Mouse (Mus musculus) adipose tissue, adult 10 weeks (tissue): Measurements from ENCODE around the gene Gm27029. TPM values are rescaled to one million over a fixed set of nuclear protein-coding genes. Genes with fewer than 3 reads are reported as not detected.

Source experiments
- polyA plus RNA-seq: library from polyadenylated mRNA; stranded (reverse); fragments of 350-450 nt; fragmentation: Illumina TruSeq; extraction: RNeasy Lipid Tissue Mini Kit (QIAGEN cat#74804); gene quantifications from one replicate; pipeline ENCODE4 v1.2.3, GENCODE M21; 2014; ENCODE audit warnings: low read depth, low replicate concordance

Gene Gm27029
- polyA plus RNA-seq: 1.8 TPM

GRCm38 (mm10) chr11:101424105-101424851, at the start of gene Gm27029:
Gm27029 (minus strand) TSS chr11:101424796.

GRCm38 (mm10) chr11:101465869-101466551, 41.4 kb upstream of the Gm27029 start, which contains the start of gene Vat1:
Vat1 (minus strand) TSS chr11:101466230.

GRCm38 (mm10) chr11:101464211-101465100, 39.9 kb upstream of the Gm27029 start, which contains the start of gene Rnd2:
Rnd2 (plus strand) TSS chr11:101464999.

GRCm38 (mm10) chr11:101448274-101448746, 23.7 kb upstream of the Gm27029 start, which contains the start of gene Ifi35:
Ifi35 (plus strand) TSS chr11:101448407.

GRCm38 (mm10) chr11:101442127-101442693, 17.6 kb upstream of the Gm27029 start, which contains the start of gene Rpl27:
Rpl27 (plus strand) TSS chr11:101442298.

GRCm38 (mm10) chr11:101424925-101425813, 573 bp upstream of the Gm27029 start, which contains the start of the genes Rundc1 and Ptges3l:
Rundc1 (plus strand) TSS chr11:101425085.
Ptges3l (minus strand) TSS chr11:101425333.

GRCm38 (mm10) chr11:101417101-101417855, 7.3 kb downstream of the Gm27029 start, which contains the start of gene Aarsd1:
Aarsd1 (minus strand) TSS chr11:101417615.

GRCm38 (mm10) chr11:101367326-101367935, 57.2 kb downstream of the Gm27029 start, which contains the start of gene G6pc:
G6pc (plus strand) TSS chr11:101367561.

Other genes starting within 250 kb of the Gm27029 start
- gene Ccr10, start 249.4 kb downstream of the Gm27029 start, polyA plus RNA-seq: not detected
- gene Ezh1, start 198.3 kb downstream of the Gm27029 start, polyA plus RNA-seq: 45.0 TPM
- 44.1 TPM for gene Ramp2, start 178.8 kb downstream of the Gm27029 start, polyA plus RNA-seq
- gene Vps25, start 171.1 kb downstream of the Gm27029 start, polyA plus RNA-seq: 145 TPM
- 14.0 TPM for gene Wnk4, start 164.2 kb downstream of the Gm27029 start, polyA plus RNA-seq
- gene Cntd1, start 145.8 kb downstream of the Gm27029 start, polyA plus RNA-seq: 3.1 TPM
- gene Coa3, start 145.7 kb downstream of the Gm27029 start, polyA plus RNA-seq: 114 TPM
- 151 TPM for gene Becn1, start 122.5 kb downstream of the Gm27029 start, polyA plus RNA-seq
- gene Psme3, start 108.6 kb downstream of the Gm27029 start, polyA plus RNA-seq: 64.9 TPM
- gene Aoc2, start 99.7 kb downstream of the Gm27029 start, polyA plus RNA-seq: 2.3 TPM
- 318 TPM for gene Aoc3, start 94.2 kb downstream of the Gm27029 start, polyA plus RNA-seq
- gene G6pc, start 57.2 kb downstream of the Gm27029 start, polyA plus RNA-seq: 0.88 TPM
- 37.5 TPM for gene Aarsd1, start 7.2 kb downstream of the Gm27029 start, polyA plus RNA-seq
- 20.2 TPM for gene Rundc1, start 289 bp upstream of the Gm27029 start, polyA plus RNA-seq
- gene Ptges3l, start 537 bp upstream of the Gm27029 start, polyA plus RNA-seq: 19.3 TPM
- 510 TPM for gene Rpl27, start 17.5 kb upstream of the Gm27029 start, polyA plus RNA-seq
- gene Ifi35, start 23.6 kb upstream of the Gm27029 start, polyA plus RNA-seq: 37.6 TPM
- gene Rnd2, start 40.2 kb upstream of the Gm27029 start, polyA plus RNA-seq: 13.9 TPM
- 95.9 TPM for gene Vat1, start 41.4 kb upstream of the Gm27029 start, polyA plus RNA-seq
- gene Brca1, start 127.2 kb upstream of the Gm27029 start, polyA plus RNA-seq: 0.96 TPM
- gene Nbr1, start 127.4 kb upstream of the Gm27029 start, polyA plus RNA-seq: 93.6 TPM
- 24.1 TPM for gene Tmem106a, start 157.4 kb upstream of the Gm27029 start, polyA plus RNA-seq
- 1.4 TPM for gene Gm11634, start 174.5 kb upstream of the Gm27029 start, polyA plus RNA-seq
- gene Rdm1, start 202.4 kb upstream of the Gm27029 start, polyA plus RNA-seq: 33.6 TPM
- 21.8 TPM for gene Arl4d, start 240.7 kb upstream of the Gm27029 start, polyA plus RNA-seq